Mouse (Mus musculus): Measurements from ENCODE around the gene Rrm1. TPM values are rescaled to one million over a fixed set of nuclear protein-coding genes. Genes with fewer than 3 reads are reported as not detected.
"Not testable (repeated sequence)": the region's sequence is repeated elsewhere in the genome, so short reads cannot be mapped to it uniquely, and the experiment has no call there.

Rrm1 gene
- total RNA-seq, 2 experiments from 2014 or later = 9.6 to 10.9 TPM

GRCm38 (mm10) chr7:102476601-102477000 is 35.1 kb downstream of the Rrm1 start:
- intact Hi-C loops (cut with DNase I) = no loop called here
- DNase-seq = no peak

GRCm38 (mm10) chr7:102477377-102477776 is 35.9 kb downstream of the Rrm1 start:
- intact Hi-C loops (cut with DNase I) = no loop called here
- DNase-seq = no peak

- no peak for DNase-seq
- intact Hi-C loops (cut with DNase I) = no loop called here
Measured at GRCm38 (mm10) chr7:102478425-102478824, 36.9 kb downstream of the Rrm1 start.

- DNase-seq = no peak
- intact Hi-C loops (cut with DNase I) = no loop called here
Measured at GRCm38 (mm10) chr7:102478926-102479325, 37.4 kb downstream of the Rrm1 start.

DNA sequence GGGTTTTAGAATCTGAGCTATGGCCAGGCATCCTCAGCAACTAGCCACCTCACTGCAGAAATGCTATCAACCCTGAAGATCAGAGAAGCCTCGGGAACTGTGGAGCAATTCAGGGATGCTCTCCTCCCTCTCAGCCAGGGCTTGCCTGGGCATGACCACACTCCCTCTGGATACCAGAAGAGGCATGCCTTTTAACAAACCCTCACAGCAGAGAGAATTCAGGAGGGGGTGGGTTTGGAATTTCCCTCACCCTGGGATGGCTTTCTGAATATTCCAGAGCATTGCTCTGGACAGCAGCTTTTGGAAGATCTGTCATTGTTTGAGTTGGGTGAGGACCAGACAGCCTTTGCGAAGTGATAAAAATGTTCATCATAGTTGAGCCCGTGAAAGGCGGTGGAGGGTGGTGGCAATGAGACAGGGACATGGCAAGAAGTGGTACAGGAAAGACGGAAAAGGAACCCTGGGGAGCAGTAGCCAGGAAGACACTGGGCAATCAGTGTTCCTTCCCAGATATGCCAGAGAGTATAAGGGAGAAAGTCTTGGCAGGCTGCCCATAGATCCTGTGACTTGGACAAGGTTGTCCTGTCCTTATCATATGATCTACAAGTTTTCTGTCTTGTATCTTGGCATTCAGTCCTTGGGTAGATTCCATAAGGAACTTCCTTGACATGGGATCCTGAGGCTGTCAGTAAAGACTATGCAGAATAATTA is 38.0 kb downstream of the Rrm1 start:
- intact Hi-C loops (cut with DNase I) = no loop called here
- DNase-seq = no peak

DNA sequence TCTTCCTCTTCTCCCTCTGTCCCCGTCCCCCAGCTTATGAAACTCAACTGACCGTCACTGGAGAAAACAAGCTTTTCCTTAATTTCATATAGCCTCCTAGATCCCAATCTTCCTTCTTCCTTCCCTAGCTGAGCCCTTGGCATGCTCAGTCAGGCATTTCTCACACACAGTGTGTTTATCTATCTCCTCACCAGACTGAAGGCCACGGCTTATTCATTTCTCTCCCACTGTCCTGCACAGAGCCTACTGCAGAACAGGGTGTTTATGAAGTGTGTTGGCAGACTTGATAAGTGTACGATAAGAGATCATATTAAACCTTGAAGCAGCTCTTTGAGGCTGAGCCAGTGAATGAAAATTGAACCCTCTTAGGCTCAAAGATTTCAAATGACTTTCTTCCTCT is 39.3 kb downstream of the Rrm1 start:
- intact Hi-C loops (cut with DNase I) = no loop called here
- no peak for DNase-seq

- no peak for DNase-seq
- intact Hi-C loops (cut with DNase I) = no loop called here
Measured at GRCm38 (mm10) chr7:102481579-102481978, 40.1 kb downstream of the Rrm1 start, which contains the start of gene Olfr543. Olfr543 (minus strand) TSS chr7:102481679.

GRCm38 (mm10) chr7:102483665-102484064 is 42.2 kb downstream of the Rrm1 start:
- intact Hi-C loops (cut with DNase I) = no loop called here
- no peak for DNase-seq

DNA sequence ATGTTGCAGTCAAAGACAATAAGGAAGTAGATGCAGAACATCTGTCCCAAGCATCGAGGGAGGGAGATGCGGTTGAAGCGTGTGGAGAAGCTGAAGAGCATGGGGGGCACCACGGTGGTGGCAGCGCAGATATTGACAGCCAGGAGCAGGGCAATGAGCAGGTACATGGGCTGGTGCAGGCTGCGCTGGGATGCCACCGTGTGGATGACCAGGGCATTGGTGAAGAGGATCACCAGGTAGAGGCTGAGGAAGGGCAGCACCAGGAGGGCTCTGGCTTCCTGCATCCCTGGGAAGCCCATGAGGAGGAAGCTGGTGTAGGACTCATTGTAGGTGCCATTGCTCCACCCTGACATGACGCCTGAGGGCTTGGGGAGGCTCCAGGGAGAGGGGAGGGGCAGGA is 43.3 kb downstream of the Rrm1 start:
- intact Hi-C loops (cut with DNase I); DNase-seq: not testable (repeated sequence)

GRCm38 (mm10) chr7:102486105-102486504 is 44.6 kb downstream of the Rrm1 start:
- intact Hi-C loops (cut with DNase I) = no loop called here
- DNase-seq = no peak

GRCm38 (mm10) chr7:102488161-102488560 is 46.7 kb downstream of the Rrm1 start, which contains the start of gene Olfr544:
Olfr544 (minus strand) TSS chr7:102488313.
- no peak for DNase-seq
- intact Hi-C loops (cut with DNase I) = no loop called here

DNA sequence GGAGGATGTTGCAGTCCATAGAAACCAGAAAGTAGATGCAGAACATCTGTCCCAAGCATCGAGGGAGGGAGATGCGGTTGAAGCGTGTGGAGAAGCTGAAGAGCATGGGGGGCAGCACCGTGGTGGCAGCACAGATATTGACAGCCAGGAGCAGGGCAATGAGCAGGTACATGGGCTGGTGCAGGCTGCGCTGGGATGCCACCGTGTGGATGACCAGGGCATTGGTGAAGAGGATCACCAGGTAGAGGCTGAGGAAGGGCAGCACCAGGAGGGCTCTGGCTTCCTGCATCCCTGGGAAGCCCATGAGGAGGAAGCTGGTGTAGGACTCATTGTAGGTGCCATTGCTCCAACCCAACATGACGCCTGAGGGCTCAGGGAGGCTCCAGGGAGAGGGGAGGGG is 52.9 kb downstream of the Rrm1 start:
- intact Hi-C loops (cut with DNase I); DNase-seq: not testable (repeated sequence)

GRCm38 (mm10) chr7:102499473-102499872 is 58.0 kb downstream of the Rrm1 start, which contains the start of gene Olfr545:
Olfr545 (minus strand) TSS chr7:102499573.
- intact Hi-C loops (cut with DNase I) = no loop called here
- DNase-seq = no peak

- DNase-seq = no peak
- intact Hi-C loops (cut with DNase I) = no loop called here
Measured at GRCm38 (mm10) chr7:102501986-102502385, 60.5 kb downstream of the Rrm1 start.

- DNase-seq = peak; percentile 67 to 79
- intact Hi-C loops (cut with DNase I) = loop anchor here (2.0 kb wide), 1 partner anchor 1436 kb away; no protein-coding TSS in a partner anchor
Measured at GRCm38 (mm10) chr7:102506848-102507247, 65.4 kb downstream of the Rrm1 start.

- DNase-seq = no peak
- intact Hi-C loops (cut with DNase I) = loop anchor here (1.0 kb wide), 1 partner anchor 128 kb away; no protein-coding TSS in a partner anchor
Measured at GRCm38 (mm10) chr7:102508066-102508465, 66.6 kb downstream of the Rrm1 start.

GRCm38 (mm10) chr7:102508666-102509065 is 67.2 kb downstream of the Rrm1 start:
- intact Hi-C loops (cut with DNase I) = loop anchor here (1.0 kb wide), 1 partner anchor 128 kb away; no protein-coding TSS in a partner anchor
- DNase-seq = no peak

DNA sequence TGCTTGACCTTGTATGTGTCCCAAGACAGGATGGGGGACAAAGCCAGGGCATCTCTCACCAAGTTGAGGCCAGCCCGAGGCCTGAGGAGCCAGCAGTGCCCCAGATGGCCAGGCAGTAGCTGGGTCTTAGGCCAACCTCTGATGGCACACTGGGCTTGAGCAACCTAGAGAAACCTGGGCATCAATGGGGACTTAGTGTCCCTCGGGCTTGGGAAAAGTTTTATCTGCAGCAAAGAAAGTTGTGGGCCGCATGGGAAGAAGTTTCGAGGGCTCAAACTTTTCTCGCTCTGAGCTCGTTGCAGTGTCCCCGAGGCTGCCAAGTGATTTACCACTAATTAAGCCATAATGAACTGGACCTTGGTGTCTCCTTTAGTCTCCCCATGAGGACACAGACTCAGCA is 68.2 kb downstream of the Rrm1 start:
- intact Hi-C loops (cut with DNase I) = loop anchor here (5.0 kb wide), 1 partner anchor 1298 kb away; no protein-coding TSS in a partner anchor
- DNase-seq = no peak

DNA sequence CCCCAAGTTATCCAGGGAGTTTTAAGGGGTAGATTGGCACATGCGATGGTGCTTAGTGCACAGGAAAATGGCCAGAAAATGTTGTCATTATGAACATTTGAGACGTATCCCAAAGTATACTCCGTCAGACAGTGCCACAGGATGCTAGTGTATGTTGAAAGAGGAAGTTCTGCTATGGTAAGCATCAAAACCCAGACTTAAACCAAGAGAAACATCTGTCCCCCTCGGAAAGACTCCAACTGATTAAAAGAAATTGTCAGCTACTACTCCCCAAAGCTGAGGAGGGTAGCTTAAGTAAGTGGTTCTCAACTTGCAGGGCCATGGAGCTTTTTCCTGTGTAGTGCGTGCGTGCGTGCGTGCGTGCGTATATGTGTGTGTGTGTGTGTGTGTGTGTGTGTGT is 70.4 kb downstream of the Rrm1 start:
- intact Hi-C loops (cut with DNase I) = loop anchor here (2.0 to 5.0 kb wide), 2 partner anchors 241 to 1295 kb away; no protein-coding TSS in a partner anchor
- no peak for DNase-seq

- intact Hi-C loops (cut with DNase I) = loop anchor here (1.0 to 5.0 kb wide), 4 partner anchors 123 to 1294 kb away; no protein-coding TSS in a partner anchor
- DNase-seq = peak; percentile 89 to 94
Measured at GRCm38 (mm10) chr7:102512814-102513435, 71.4 kb downstream of the Rrm1 start.

DNA sequence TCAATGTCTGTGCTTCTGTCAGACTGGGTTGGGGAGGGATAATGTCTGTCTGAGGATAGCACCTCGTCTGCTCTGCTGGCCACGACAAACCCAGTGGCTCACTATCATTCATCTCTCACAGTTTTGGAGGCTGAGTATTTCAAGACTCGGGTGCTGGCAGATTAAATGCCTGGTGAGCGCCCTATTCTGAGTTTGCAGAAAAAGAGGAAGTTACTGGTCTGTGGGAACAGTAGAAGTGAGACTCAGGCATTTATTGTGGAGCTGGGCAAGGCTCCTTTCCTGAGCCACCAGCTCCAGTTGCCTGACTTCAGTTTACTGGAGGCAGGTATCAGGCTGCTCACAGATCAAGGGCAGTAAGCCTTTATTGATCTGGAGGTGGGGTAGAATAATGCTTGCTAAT is 72.6 kb downstream of the Rrm1 start:
- DNase-seq = no peak
- intact Hi-C loops (cut with DNase I) = loop anchor here (5.0 kb wide), 1 partner anchor 1293 kb away; no protein-coding TSS in a partner anchor
